Mouse (Mus musculus) cerebellum, postnatal 4 days (tissue): ENCODE measurements around the gene Rps3.
"Not testable (repeated sequence)": the region's sequence is repeated elsewhere in the genome, so short reads cannot be mapped to it uniquely, and the experiment has no call there.

ENCODE experiments used
- DNase-seq, 2 experiments: peaks; one replicate each; pipeline ENCODE4 v3.0.0; 2022; ENCODE audit warnings: low spot score in 2 of 2, mixed read lengths in 1 of 2

Gene Rps3

DNA sequence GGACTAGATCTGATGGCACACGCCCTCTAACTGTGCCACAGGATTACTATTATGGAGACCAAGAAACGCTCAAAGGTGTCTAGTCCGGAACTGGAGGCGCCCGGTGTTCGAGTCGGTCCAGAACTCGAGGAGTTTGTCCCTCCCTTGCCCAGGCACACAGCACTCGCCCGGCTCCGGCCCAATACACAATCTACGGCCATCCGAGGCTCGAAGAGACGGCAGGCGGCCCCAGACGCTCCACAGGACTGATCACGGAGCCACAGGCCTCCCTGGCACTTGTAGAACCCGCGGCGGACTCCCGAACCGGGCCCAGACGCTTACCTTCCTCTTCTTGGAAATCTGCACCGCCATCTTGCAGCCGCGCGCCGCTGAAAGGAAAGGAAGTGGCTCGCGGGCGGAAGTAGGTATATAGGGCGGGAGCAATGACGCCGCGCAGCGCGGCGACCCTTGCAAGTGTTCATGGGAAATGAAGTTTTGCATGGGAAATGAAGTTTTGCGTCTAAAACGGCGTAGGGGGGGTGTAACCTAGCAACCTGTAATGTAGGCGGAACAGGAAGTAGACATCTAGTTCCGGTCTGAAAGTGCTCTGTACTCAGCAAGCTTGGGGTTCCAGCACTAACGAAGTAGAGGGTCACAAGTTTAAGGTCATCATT is at the start of gene Rps3:
Gene Rps3 (minus strand): TSS at position 468 of the 653 bp plus-strand sequence.
- DNase-seq = peak; percentile 83 to 90

DNA sequence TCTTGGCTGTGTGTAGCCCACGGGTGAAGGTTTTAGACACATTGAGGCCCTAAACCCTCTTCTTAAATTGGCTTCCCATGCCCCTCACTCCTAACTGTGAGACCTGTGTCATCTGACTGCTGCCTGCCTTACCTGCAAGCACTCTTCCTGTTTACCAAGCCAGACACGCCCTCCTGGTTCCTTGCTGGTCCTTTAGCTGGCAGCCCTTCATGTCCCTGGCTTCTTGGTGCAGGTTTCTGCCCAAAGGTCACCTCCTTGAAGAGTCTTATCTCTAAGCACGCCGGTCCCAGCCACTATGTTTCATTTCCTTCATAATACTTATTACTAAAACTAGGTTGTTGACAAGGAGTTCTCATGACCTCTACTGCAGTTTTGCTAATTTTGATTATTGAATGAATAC is 49.0 kb upstream of the Rps3 start:
- no peak for DNase-seq

DNA sequence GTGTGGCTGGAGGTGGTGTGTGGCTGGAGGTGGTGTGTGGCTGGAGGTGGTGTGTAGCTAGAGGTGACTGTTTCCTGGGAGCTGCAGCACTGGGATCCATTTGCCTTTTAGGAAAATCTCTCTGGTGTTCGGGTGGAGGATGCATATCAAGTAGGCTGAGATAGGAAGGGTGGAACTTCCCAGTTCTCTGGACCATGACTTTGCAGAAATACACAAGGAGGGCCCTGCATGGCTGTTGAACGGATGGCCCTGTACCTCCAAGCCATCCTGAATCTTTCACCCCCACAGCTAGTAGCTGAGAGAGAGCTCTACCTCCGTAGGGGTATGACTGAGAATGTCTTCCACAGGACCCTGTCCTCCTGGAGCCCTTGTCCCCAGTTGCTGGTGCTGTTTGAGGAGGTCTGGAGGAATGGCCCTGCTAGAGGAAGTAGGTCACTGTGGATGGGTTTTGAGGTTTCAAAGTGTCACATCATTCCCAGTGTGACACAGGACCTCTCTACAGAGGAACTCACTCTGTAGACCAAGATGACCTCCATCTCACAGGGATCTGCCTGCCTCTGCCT is 48.0 kb upstream of the Rps3 start:
- DNase-seq = no peak

DNA sequence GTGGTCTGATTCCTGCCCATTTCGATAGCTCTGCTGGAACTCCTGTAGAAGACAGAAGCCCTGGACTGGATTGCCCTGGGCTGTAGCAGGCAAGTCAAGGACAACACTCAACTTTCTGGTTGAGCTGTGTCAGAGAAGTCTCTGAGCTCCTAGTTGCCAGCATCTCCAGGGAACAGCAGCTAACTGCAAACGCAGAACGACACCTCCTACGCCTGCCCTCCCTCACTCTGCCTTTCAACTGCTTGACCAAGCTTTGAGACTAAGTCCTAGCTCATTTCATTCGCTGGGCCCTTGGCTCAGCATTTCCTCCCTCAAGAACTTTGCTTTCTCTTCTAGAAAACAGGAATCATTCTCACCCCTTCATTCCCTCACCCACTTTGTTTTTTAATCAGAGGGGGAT is 45.9 kb upstream of the Rps3 start:
- DNase-seq = no peak

DNA sequence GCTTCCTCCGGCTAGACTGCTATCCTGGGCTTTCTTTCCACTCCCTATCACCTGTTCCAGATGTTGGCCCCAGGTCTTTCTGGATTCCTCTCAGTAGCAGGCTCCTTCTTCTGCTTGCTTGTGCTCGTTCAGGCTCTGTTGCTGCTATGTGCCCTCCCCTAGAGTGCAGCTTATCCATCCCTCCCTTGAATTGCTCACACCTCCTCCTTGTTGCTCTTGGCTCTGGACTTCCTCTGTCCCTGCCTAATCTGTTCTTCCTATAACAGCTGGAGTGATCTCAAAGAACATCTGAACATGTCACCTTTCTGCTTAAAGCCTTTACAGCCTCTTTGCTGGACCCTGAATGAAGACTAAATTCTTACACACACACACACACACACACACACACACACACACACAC is 45.0 kb upstream of the Rps3 start:
- no peak for DNase-seq

DNA sequence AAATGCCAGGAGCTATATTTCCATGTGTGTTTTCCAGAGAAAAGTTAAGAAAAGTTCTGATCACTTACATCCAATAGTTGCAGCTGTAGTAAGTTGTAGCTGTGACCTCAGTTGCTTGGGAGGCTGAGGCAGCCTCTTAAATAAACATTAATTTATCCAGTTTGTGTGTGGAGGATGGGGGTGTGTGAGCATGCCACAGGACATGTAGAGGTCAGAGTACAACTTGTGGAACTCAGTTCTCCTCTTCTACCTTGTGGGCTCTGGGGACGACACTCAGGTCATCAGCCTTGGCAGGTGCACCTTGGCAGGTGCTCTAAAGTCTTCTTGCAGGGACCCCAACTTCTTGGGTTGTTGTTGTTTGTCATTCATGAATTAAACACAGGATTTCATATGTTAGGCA is 40.3 kb upstream of the Rps3 start:
- DNase-seq = no peak

DNA sequence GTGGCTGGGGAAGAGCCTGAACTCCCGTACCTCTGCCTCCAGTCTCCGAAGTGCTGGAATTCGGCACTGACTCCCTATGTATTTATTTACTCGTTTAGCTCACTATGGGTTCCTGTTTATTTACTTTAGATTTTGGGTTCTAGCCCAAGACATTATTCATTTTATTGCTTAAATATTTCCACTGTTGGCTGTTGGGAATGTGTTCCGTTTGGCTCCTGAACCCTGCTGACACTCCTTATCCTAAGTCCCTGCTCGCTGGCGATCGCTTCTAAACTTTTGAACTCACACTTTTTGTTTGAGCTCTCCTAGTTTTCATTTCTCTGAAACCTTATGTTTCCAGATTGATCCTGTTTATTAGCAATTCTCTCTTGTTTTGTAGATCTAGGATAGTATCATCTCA is 39.6 kb upstream of the Rps3 start:
- DNase-seq = no peak

DNA sequence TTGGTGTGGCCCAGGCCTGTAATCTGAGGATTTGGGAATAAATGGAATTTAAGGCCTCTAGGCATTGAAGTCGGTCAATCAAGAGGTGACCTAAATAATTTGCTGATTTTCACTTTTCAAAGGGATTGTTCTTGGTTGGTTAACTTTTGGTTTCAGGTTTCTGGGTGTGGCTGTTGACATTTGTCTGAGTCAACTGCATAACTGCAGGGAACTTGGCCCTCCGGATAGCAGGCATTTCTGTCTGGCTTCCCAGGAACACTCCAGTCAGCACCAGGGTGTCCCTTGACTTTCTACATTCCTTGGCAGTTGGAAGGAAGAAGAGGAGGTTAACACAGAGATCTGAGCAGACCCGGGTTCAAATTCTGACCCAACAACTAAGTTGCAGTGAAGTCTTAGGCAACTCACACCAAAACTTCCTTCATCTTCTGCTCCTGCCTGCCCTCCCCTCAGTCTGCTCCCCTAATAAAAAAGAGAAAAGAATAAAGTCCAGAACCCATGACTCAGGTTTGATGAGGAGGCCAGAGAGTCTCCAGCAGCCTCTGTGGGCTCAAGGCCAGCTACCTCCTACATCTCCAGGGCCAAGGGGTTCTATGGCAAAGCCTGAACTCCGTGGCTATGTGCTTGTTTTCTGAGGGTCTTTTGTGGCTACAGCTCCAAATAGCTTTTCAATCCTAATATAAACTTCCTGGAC is 35.6 kb upstream of the Rps3 start:
- DNase-seq = no peak

DNA sequence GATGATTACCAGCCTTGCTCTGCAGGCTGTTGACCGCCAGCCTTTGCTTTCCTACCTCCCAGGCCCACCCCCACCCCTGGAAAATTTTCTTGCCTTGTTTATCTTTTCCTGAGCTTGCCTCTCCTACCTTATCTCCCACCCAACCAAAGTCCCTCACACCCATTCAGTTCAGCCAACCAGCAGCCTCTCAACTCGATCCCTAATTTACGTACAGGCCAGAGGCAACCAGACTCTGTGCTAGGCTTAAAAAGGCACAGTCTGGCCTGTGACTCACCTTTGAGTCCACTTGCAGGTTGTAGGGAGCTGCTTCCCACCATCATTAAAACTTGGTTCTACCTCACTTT is 33.2 kb upstream of the Rps3 start:
- no peak for DNase-seq

DNA sequence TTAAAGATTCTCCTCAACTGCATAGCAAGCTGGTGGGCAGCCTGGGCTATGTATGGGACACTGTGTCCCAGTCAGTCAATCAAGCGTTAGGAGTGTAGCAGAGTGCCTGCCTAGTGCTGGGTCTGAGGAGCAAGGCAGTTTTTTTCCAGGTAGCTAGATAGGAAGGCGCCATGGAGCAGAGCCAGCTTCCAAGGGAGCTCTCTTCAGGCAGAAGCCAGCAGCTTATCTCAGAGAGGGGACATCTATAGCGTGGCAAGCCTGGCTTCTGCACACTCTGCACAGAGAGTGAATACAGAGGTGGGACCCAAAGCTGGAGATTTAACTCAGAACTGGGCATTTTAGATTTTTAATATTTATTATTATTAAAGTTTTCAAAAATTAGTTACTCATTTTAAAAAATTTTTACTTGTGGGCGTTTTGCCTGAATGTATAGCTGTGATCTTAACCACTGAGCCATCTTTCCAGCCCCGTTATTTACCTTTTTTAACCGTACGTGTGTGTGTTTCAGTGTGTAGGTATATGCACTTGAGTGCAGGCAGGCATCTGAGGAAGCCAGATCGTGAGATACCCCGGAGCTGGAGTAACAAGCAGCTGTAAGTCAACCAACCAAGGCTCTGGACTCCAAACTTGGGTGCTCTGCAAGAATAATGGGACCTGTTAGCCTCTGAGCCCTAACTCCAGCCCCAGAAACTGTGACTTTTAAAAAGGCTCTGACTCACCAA is 32.7 kb upstream of the Rps3 start:
- no peak for DNase-seq

DNA sequence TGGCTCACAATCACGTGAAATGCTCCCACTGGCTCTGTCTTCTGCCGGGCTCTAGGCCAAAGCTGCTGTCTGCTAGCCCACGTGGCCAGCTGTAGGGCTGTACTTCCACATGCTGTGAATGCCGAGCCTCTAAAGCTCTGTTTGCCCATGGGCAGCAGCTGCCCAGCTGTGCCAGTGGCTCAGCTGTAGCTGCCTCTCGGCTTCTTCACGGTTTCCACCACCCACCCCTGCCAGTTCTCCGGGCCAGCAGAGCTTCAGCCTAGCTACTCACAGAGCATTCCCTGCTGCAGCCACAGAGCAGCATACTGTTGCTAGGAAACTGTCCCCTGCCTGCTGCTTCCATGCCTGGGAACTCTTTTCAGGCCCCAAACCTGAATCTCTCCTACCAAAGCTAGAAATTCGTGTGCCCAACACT is 26.6 kb upstream of the Rps3 start:
- DNase-seq = peak; percentile 38 to 59

DNA sequence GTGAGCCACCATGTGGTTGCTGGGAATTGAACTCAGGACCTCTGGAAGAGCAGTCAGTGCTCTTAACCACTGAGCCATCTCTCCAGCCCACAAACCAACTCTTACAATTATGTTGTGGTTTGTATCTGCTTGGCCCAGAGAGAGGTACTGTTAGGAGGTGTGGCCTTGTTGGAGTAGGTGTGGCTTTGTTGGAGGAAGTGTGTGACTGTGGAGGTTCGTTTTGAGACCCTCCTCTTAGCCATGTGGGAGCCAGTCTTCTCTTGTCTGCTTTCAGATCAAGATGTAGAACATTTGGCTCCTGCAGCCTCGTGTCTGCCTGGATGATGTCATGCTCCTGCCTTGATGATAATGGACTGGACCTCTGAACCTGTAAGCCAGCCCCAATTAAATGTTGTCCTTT is 24.6 kb upstream of the Rps3 start:
- DNase-seq = not testable (repeated sequence)

DNA sequence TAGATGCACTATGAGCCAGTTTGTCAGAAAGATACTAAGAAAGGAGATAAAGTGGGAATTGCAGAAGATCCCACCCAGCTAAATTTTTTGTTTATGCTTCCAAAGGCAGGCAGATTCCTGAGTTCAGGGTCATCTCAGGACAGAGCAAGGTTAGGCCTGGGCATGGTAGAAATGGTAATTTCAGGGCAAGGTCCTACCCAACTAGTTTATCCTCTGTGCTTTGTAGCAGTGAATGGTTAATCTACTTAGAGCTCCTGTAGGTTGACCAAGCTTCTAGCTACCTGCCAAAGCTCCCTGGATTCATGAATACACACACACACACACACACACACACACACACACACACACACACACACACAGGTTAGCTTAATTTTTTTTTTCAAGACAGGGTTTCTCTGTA is 21.0 kb upstream of the Rps3 start:
- DNase-seq = no peak

DNA sequence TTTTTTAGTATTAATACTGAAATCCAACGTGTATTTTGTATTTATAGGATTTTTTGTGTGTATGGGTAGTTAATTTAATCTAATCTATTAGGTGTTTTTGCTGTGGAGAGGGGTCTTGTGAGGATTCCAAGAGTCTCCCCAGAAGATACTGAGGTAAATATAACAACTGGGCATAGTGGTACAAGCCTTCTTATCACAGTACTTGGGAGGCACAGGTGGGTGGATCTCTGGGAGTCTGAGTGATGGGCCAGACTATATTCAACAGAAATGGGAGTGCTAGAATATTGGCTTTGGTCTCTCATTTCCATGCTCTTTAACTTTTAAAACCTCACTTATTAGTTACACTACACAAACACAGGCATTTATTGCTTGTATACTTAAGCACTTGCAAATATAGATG is 17.6 kb upstream of the Rps3 start:
- no peak for DNase-seq

DNA sequence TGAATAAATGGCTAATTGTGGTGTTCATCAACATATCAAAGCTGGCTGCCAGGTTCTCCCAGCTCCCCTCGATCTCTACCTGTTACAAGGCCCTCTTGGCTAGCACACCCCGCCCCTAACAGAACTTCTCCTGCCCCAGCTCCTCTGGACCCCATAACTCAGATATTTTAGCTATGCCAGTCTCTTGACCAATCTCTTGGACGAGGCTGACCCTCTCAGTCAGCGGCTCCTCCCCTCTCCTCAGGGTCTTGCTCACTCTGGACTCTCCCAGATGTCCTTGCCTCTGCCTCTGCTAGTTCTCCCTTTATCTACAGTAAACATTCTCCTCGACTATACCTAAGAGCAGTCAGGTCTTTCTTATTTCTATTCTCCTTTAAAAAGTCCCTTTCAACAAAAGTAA is 17.1 kb upstream of the Rps3 start:
- DNase-seq = no peak

DNA sequence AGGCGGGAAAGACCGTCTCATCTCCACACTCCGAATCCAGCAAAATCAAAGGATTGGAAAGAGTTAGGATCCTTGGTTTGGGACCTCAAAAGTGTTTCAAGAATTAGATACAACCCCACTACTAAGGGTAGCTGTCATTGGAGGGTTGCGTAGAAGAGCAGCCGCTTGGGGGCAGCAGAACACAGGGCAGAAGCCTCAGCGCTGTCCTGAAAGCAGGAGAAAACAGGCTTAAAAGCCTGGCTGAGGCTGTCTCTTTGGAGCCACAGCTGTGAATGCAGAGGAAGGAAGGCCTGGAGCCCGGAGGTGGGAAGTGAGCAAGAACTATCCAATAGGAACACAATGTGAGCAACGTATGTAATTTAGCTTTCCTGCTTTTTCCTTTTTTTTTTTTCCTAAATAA is 16.7 kb upstream of the Rps3 start:
- DNase-seq = peak; percentile 72 to 83

DNA sequence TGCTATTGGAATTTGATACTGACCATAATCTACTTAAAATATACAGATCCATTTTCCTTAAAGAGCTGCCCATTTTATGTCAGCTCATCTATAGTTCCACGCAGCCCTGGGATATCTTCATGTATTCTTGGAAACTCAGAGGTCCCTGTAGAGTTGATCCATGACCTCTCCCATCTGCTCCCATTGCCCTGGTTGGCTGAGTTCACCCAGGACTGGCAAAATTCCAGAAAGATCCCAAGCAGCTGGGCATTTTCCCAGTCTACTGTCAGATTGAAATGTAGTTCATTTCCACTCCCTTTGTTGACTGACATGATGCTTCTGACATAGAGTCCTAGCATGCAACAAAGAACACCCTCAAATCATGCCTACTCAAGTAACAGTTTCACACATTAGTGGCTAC is 15.6 kb upstream of the Rps3 start:
- DNase-seq = peak in 1 of 2 experiments; percentile 53

DNA sequence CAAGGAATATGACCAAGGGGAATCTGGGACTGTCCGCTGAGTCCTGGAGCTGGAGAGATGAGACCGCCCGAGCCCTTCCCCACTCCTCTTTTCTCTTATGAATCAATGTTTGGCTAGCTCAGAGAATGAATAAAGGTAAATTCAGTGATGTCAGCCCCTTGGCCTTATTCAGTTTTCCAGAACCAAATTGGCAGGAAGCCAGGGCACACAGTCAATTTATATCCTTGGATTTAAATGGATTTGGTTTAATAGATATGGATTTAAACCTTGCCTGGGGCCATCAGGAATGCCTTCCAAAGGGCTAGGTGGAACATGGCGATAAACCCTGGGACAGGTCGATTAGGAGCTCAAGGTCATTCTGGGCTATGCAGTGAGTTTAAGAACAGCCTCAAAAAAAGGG is 6.2 kb upstream of the Rps3 start:
- no peak for DNase-seq

DNA sequence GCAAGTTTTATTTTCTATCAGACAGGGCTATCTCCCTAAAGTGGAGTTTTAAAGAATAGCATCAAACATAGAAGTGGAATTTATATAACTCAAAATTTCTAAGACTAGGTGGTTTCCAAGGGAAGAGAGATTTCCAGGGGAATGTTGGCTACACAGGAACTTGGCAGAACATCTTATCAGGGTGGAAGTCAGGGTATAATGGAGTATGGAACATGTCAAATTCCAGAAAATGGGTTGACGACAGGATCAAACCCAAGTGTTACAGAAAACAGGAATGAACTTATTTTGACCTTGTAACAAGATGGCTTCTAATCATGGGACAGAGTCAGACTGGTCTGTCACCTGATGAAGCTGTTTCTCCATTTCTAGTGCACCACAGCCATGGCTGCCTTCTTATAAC is 1.1 kb upstream of the Rps3 start:
- DNase-seq = no peak

DNA sequence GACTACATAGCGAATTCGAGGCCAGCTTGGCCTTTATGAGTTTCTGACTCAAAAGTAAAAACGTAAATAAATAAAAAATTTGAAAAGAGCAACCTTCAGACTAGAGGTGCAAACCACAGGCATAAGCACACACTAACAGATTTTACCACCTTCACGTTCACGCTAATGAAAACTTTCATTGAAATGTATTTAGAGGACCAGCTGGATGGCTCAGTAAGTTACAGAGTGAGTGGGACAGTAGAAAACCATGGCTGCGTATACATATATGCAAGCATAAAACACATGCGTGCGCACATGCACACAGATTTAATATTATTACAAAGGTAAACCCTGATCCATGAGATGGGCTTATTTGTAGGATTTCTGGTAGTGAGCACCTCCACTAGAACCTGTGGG is 384 bp upstream of the Rps3 start:
- no peak for DNase-seq

DNA sequence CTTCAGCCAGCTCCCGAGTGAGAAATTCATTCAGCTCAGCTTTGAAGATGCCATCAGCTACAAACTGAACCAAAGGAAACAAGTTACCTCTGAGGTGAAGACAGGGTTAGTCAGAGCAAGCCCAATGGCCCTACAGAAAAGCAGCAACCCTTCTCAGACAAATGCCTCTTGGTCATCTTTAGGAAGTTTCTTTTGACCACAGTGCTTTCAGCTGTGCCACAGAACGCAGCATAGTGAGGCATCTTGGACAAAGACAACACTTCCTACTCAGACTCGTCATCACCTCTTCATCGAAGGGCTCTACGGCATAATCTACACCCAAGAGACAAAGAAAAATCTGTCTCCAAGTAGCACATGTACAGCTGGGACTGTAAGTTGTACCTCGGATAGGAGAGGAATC is 901 bp downstream of the Rps3 start:
- DNase-seq = no peak

DNA sequence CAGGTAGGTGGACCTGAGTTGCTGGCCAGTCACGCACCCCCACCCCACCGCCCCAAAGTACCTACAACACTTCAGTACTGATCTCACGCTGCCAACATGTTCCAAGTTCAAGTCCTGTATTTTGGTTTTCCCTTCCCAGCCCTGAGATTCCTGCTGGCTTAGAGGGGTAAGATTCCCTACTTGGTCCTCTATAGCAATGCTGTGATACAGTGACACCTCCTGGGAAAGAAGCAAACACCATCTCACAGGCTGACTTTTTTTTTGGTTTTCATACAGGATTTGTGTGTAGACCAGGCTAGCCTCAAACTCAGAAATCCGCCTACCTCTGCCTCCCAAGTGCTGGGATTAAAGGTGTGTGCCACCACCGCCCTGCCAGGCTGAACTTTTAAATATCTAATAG is 6.3 kb downstream of the Rps3 start:
- no peak for DNase-seq

DNA sequence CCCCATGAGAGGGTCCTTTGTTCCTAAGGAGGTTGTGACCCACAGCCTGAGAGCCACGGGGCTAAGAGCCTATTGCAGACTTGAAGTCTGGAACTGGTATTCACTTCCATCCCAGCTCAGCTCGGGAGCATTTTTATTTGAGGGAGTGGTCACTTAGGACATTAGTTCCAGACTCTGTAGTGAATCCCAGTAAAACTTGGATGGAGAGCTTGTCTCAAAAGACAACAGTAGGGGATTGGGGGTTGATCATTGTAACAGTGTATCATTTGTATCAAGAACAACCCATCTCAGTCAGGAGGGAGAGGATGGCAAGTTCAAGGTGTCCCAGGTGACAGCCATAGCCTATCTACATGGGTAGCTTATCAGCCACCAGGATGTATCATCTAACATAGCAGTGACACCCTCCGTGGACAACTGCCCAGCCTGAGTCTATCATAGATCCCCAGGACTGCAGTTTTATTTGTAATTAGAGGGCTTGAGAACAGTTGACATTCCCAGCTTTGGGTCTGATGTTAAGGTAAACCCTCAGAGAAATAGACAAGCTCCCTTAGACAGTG is 6.9 kb downstream of the Rps3 start:
- DNase-seq = no peak
